Mouse (Mus musculus): ENCODE results near the gene Cul1.

Cul1 gene

DNA sequence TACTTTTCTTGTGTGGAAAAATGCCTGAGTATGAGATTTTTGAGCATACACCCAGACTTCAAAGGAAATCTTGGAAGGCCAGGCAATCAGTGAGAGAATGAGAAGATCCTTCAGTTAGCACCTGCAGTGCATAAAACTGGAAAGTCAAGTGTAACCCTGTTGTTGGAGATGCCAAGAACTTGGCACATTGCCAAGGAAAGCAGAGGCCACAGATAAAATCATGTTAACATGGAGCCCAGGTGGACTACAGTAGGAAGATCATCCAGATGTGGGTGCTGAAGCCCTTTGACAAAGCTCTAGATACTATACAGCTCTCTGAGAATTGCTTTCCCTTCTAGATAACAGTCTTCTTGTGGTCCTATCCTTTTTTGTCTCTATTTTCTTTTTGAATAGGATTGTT lies 19.2 kb downstream of the Cul1 start:
- in situ Hi-C loops (cut with MseI, MboI) = no loop called here

DNA sequence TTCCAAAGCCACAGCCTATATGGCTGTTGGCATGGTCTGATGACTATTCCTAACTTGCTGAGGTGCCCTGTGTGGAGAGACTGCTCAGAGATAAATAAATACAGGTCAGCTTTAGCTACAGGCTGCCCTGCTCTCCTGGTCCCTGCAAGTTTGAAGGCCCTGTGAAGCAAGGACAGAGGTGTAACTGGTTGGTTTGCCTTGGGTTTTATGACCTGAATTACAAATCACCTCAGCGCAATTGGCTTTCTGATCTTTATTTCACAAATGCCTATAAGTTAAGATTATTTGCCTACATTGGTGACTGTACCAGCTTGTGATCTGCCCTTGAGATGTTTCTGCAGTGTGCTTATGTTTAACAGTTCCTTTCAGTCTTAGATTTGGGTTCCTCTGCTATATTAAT lies 28.8 kb downstream of the Cul1 start:
- in situ Hi-C loops (cut with MseI, MboI) = no loop called here

DNA sequence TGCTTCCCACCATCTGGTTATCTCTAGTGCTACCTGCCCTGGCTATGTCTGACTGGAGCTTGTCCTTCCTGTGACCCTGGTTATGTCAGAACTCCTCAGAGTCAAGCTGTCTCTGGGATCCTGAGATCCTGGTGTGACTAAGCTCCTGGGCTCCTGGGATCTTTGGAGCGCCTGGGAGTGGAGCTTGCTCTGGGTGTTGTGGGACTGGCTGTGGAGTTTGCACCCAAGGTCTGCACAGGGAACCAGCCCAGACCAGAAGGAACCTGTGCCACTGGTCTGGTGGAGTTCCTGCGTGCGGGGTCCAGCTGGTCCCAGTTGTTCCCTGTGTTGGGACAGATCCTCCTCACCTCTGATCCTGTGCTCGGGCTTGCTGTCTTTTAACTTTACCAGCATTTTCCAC lies 41.4 kb downstream of the Cul1 start:
- in situ Hi-C loops (cut with MseI, MboI) = no loop called here

DNA sequence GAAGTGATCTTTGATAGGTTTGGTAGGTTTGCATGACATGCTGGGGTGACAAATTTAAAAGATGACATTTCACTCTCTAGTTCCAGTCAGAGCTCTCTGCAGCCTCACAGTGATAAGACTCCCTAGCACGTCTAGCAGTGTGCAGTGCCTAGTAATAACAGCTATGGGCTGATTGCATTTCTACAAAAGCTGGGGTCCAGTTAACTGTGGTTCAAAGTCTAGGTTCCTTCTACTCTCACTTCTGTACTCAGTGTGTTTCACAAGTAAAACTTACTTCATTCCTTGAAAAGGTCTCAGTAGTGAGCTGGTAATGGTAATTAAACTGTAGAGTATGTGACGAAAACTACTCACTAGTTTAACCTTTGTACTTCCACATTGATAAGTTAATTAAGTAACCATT lies 66.8 kb downstream of the Cul1 start:
- in situ Hi-C loops (cut with MseI, MboI) = no loop called here

DNA sequence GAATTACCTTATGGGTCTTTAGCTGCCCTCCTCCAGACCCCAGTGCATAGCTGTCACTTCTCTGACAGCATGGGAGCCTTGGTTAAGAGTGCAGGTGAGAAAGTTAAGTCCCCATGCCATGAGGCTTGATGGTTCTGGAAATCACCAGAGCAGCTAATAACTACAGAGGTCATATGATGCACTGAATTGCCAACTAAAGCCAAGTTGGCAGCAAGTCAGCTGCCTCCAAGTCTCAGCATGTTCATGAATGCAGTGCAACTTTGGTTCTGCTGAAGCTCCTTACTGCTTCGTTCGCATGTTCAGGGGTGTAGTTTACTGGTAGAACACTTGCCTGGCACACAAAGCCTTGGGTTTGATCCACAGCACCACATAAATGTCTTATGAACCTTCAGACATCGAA lies 69.2 kb downstream of the Cul1 start:
- in situ Hi-C loops (cut with MseI, MboI) = no loop called here

DNA sequence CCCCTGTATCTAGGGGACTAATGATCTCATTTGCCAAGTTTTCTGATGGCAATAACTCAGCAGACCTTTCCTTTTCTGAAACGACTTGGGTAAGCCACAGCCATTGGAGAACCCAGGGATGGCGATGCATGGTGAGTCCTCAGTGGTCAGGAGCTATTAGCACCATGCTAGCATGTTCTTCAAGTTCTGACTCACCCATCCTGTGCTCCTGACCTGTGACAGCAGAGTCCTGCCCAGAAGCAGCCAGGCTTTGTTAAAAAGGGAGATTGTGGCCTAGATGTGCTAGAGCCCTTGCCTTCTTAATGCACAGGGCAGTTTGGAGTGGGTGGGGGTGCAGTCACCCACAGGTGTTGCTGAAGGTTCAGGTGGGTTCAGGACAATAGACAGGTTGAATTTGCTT lies 71.8 kb downstream of the Cul1 start:
- in situ Hi-C loops (cut with MseI, MboI) = no loop called here

DNA sequence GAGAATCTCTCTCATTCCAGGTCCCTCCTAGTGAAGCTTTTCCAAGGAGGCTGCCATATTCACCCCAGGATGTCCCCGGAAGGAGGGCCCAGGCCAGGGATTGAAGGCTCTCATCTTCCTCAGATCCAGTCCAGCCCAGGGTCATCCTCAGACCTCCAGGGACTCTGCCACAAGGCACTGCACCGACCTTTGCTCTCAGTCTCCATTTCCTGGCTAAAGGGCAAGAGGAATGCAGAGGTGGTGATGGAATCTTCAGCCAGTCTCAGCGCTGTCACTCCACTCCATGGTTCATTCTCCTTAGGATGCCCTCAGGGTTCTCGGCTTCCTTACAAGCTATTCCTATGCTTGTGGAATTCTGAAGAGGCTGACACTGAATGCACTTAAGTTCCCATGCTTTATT lies 73.2 kb downstream of the Cul1 start:
- in situ Hi-C loops (cut with MseI, MboI) = no loop called here

DNA sequence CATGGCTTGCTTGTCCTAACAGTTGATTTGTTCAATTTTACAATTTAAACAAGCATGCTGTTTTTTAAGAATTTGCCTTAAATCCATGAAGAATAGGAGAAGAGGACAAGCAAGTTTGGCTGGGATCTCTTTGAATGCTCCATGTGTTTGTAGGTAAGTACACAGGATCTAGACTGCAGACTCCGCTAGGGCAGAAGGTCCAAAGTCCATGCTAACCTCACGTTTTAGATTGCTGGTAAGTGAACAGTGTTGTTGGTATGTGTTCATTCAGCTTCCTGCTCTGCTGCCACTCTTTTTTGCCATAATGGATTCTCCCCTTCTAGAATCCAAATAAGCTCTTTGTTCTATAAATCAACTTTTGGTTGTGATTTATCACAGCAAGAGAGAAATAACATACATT lies 73.9 kb downstream of the Cul1 start:
- in situ Hi-C loops (cut with MseI, MboI) = no loop called here

DNA sequence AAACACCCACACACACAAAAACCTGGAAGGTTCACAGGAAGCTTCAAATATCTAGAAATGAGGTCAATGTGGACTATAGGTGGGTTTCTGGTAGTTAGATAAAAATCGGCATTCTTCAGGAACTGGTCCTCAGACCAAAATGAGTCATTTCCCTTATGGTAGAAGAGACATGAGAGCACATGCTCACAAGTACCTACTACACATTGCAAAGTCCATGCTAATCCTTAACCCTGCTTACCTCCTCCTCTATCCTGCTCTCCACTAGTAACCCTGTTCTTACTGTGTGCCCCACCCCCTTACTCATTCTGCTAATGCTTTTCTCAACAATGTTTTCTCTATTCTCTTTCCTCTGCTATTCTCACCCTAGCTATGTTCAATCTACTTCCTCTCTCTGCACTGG lies 74.5 kb downstream of the Cul1 start:
- in situ Hi-C loops (cut with MseI, MboI) = no loop called here

DNA sequence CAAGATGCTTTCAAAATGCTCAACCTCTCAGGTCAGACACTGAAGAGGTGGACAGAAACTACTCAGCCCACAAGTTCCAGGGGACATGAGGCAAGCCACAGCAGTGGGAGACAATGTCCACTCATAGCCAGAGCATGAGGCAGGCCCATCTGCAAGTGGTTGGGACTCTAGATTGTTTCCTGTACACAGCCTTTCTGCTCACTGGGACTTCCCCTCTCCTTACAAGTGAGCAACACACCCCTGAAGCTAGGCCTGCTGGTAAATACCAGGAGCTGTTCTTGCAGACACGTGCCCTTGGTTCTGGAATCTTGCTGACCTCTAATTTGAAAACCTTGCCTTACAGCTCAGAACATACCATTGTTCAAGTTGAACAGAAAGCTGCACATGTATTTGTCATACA lies 79.3 kb downstream of the Cul1 start:
- in situ Hi-C loops (cut with MseI, MboI) = no loop called here

DNA sequence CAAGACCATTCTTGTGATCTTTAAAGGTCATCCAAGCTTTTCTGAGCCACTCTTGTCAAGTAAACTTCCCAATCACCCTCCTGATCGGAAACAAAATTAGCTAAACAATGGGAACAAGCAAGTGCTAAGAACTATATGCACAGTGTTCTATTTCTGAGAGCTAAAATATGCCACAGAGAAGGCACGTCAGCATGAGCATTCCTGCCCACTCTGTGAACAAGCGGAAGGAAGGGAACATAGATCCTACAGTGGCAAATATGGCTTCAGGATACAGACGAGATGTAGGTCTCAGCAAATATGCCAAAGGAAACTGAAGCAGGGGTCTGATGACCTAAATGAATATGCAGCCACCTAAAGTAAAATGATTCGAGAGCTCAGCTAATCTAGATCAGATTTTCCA lies 82.1 kb downstream of the Cul1 start:
- in situ Hi-C loops (cut with MseI, MboI) = no loop called here

DNA sequence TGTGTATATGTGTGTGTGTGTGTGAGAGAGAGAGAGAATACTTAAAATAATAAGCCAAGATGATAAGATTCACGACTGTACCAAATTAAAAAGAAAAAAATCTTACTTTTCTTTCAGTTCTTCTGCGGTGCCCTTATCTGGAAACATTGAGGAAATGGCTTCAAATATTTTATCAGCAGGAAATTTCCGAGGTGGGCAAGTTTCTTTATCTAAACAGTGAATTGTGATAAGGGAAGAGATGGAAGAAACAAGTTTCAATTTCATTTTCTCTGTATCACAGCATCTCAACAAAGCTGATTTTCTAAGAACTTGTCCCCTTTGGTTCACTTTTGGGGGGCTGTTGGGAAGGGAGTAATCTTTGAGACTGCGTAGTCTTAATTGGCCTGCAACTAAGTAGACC lies 99.1 kb downstream of the Cul1 start:
- in situ Hi-C loops (cut with MseI, MboI) = no loop called here

DNA sequence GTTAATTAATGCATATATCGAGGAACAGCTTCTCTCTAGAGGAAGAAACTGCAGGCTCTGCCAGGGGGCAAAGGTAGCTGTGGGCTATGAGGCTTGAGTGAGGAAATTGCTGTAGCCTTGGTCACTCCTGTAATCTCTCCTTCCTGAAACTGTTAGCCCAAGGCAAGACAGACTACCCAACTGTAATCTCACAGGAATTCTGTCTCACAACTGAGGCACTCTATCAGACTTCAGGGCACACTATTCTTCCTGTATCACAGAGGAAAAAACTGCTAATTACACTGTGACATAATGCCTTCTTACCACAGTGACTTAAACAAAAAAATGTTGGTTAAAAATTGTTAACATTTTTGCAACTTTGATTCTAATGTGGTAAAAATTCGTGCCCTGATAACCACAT lies 106.1 kb downstream of the Cul1 start:
- in situ Hi-C loops (cut with MseI, MboI) = no loop called here

DNA sequence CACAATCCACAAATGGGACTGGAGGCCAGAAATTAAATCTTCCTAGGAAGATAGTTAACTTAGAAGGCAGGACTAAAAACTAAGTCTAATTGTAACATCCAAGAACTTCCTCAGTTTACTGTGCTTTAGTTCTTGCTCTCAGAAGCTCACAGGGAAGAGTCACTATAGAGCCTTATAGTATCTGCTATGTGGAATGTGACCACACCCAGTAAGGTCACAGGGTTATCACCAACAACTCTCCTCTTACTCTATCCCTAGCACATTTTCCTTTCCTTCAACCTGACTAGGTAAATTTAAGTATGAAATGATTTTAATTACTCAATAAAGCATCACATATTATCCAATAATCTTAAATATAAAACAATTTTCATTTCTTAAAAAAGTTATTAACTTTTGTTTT lies 107.2 kb downstream of the Cul1 start:
- in situ Hi-C loops (cut with MseI, MboI) = no loop called here

DNA sequence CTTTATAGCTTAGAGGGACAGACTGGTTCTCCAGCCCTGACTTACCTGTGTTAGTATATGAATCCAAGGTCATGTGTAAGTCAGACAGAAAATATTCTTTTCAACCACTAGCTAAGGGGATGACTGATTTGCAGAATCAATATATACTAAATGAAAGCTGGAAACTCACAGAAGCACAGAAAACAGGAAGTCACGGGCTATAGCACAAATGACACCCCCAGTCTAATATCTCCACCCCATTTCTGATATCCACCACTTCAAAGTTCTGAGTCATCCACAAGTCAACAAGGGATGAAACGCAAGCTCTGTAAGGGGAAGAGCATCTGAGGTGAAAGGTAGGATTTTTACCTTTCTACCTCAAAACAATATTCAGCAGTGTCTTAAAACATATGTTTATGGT lies 107.6 kb downstream of the Cul1 start:
- in situ Hi-C loops (cut with MseI, MboI) = no loop called here

DNA sequence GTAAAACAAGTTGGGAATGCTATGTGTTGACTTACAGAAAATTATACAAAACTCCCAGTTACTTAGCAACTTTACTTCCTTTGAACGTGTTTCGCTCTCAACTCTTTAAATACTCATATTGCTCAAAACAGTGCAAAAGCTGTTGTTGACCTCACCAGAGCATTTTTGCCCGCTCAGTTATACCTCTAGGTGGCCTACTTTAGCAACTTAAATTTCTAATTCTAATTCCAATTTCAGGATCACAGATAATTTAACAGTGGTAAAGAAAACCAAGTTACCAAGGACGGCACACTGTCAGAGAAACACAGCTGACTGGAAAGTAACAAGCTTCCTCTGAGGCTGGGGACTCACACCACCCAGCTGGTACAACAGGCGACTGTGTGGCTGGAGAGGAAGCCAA lies 108.2 kb downstream of the Cul1 start:
- in situ Hi-C loops (cut with MseI, MboI) = no loop called here

DNA sequence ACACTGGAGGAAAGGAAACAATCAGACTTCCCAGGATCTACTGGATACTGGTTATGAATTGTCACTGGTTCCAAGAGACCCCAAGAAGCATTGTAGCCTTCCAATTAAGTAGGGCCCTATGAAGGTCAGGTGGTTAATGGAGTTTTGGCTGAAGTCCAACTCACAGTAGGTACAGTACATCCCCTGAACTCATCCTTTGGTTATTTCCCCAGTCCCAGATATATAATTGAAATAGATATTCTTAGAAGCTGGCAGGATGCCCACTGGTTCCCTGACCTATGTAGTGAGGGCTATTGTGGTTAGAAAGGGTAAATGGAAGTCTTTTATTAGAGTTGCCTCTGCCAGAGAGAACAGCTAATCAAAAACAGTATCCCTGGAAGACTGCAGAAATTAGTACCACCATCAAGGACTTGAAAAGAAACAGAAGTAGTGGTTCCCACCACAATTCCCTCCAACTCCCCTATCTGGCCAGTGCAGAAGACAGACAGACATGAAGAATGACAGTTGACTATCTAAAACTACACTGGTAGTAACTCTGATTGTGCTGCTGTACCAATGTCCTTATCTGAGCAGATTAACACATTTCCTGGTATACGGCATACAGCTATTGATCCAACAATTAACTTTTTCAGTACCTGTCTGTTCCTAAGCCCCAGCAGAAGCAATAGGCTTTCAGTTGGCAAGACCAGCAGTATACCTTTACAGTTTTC lies 112.3 kb downstream of the Cul1 start:
- in situ Hi-C loops (cut with MseI, MboI) = no loop called here

DNA sequence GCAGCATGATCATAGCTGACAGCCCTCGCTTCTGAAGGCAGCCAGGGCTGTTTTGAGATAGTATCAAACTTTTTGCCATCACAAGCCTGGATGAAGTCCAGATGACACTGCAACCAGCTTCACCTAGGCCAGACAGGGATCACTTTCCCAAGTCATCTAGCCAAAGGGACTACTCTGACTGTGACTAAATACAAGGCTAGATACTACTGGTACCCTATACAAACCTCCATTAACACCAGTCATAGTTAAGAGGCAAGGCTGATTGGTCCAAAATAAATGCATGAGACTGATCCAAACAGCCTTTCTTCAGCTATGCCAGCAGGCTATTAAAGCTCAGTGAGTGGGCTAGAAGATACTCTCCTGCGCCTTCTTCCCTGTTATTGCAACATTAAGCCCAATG lies 119.7 kb downstream of the Cul1 start:
- in situ Hi-C loops (cut with MseI, MboI) = no loop called here

Measured in mouse trophoblast stem cell (cell line).